Mouse (Mus musculus) CH12.LX (cell line): Measurements from ENCODE around the gene Pcsk6. TPM values are rescaled to one million over a fixed set of nuclear protein-coding genes. Genes with fewer than 3 reads are reported as not detected.

ENCODE experiments used
- DNase-seq: peaks from one replicate; pipeline ENCODE4 v3.0.0-alpha.2; 2013; ENCODE audit errors: extremely low read depth
- H3K27ac ChIP-seq: 2 replicates; pipeline ENCODE4 v1.5.1; 2012; ENCODE audit warnings: low read depth, mild to moderate bottlenecking, control low read depth, moderate library complexity; ENCODE audit not compliant: insufficient read depth
- H3K27me3 ChIP-seq: replicated peaks from 2 replicates; pipeline ENCODE3; 2012; ENCODE audit warnings: inconsistent platforms
- H3K36me3 ChIP-seq, 2 experiments: replicated peaks in 1 of 2; 2 replicates each; pipeline versions ENCODE3 to v1.6.1; 2012; ENCODE audit warnings: inconsistent platforms in 1 of 2, low read length in 1 of 2, mild to moderate bottlenecking in 1 of 2, mixed read lengths in 1 of 2, moderate library complexity in 1 of 2; ENCODE audit not compliant: control insufficient read depth in 1 of 2, insufficient read depth in 1 of 2
- H3K4me1 ChIP-seq, 2 experiments: 2 replicates each; pipeline ENCODE4 v1.6.1; 2012; ENCODE audit warnings: inconsistent platforms in 1 of 2, moderate library complexity in 1 of 2; ENCODE audit not compliant: insufficient read depth in 2 of 2, control insufficient read depth in 1 of 2
- H3K4me2 ChIP-seq: 2 replicates; pipeline ENCODE4 v1.6.1; 2012; ENCODE audit warnings: low read depth, mild to moderate bottlenecking, control low read depth; ENCODE audit not compliant: poor library complexity, insufficient read depth, severe bottlenecking
- H3K4me3 ChIP-seq, 3 experiments: fragments of 150-350 bp in 1 of 3; sonication (generic) in 1 of 3; replicated peaks in 1 of 3; 2 replicates each; pipeline versions ENCODE3 to v1.5.1; 2011 to 2012; ENCODE audit warnings: low read depth in 2 of 3, low read length in 2 of 3, mild to moderate bottlenecking in 2 of 3, moderate library complexity in 2 of 3, control low read depth in 1 of 3, improper control_type of control experiment in 1 of 3, inconsistent platforms in 1 of 3, mixed read lengths in 1 of 3; ENCODE audit not compliant: poor library complexity in 1 of 3
- H3K79me2 ChIP-seq: replicated peaks from 2 replicates; pipeline ENCODE4 v1.6.1; 2012; ENCODE audit warnings: mild to moderate bottlenecking, moderate library complexity; ENCODE audit not compliant: control insufficient read depth, poor library complexity, insufficient read depth, severe bottlenecking; ENCODE audit errors: extremely low read depth
- H3K9ac ChIP-seq: 2 replicates; pipeline ENCODE4 v1.6.1; 2012; ENCODE audit warnings: low read depth, mild to moderate bottlenecking, control low read depth, moderate library complexity; ENCODE audit not compliant: insufficient read depth
- H3K9me3 ChIP-seq: replicated peaks from 2 replicates; pipeline ENCODE3; 2012; ENCODE audit warnings: low read length, inconsistent platforms, mixed read lengths
- CHD1 ChIP-seq: IDR thresholded peaks from 2 replicates; pipeline ENCODE4 v1.6.1; 2012; ENCODE audit warnings: low read depth, low read length, improper control_type of control experiment, inconsistent platforms
- CHD2 ChIP-seq: IDR thresholded peaks from 2 replicates; pipeline ENCODE4 v1.6.1; 2011; ENCODE audit warnings: low read length, improper control_type of control experiment
- CTCF ChIP-seq, 2 experiments: IDR thresholded peaks in 1 of 2; conservative IDR thresholded peaks in 1 of 2; 2 replicates each; pipeline ENCODE4 v1.5.1; 2011 to 2012; ENCODE audit warnings: low read depth in 2 of 2, low read length in 2 of 2, improper control_type of control experiment in 1 of 2, inconsistent platforms in 1 of 2, mild to moderate bottlenecking in 1 of 2, moderate library complexity in 1 of 2
- E2F4 ChIP-seq: IDR thresholded peaks from 2 replicates; pipeline ENCODE4 v1.6.1; 2011; ENCODE audit warnings: low read depth, low read length, improper control_type of control experiment; ENCODE audit not compliant: insufficient replicate concordance
- ELF1 ChIP-seq: IDR thresholded peaks from 2 replicates; pipeline ENCODE4 v1.6.1; 2014; ENCODE audit warnings: low read depth, mild to moderate bottlenecking, inconsistent platforms, low read length, improper control_type of control experiment
- IRF4 ChIP-seq: IDR thresholded peaks from 2 replicates; pipeline ENCODE4 v1.6.1; 2014; ENCODE audit warnings: low read depth, mild to moderate bottlenecking, inconsistent platforms, low read length, improper control_type of control experiment
- JUN ChIP-seq: IDR thresholded peaks from 2 replicates; pipeline ENCODE4 v1.6.1; 2011; ENCODE audit warnings: low read depth, mild to moderate bottlenecking, low read length, improper control_type of control experiment, moderate library complexity; ENCODE audit not compliant: insufficient read depth
- MAFK ChIP-seq: IDR thresholded peaks from 2 replicates; pipeline ENCODE4 v1.6.1; 2011; ENCODE audit warnings: low read length, improper control_type of control experiment; ENCODE audit not compliant: insufficient replicate concordance
- MAX ChIP-seq: IDR thresholded peaks from 2 replicates; pipeline ENCODE4 v1.6.1; 2011; ENCODE audit warnings: low read length, improper control_type of control experiment
- MAZ ChIP-seq: IDR thresholded peaks from 2 replicates; pipeline ENCODE4 v1.6.1; 2012; ENCODE audit warnings: low read depth, mild to moderate bottlenecking, inconsistent platforms, low read length, improper control_type of control experiment, moderate library complexity
- MXI1 ChIP-seq: IDR thresholded peaks from 2 replicates; pipeline ENCODE4 v1.6.1; 2011; ENCODE audit warnings: mild to moderate bottlenecking, low read depth, low read length, improper control_type of control experiment
- MYC ChIP-seq: IDR thresholded peaks from 2 replicates; pipeline ENCODE4 v1.6.1; 2011; ENCODE audit warnings: low read depth, mild to moderate bottlenecking, improper control_type of control experiment, low read length
- RCOR1 ChIP-seq: conservative IDR thresholded peaks from 2 replicates; pipeline ENCODE4 v1.6.1; 2012; ENCODE audit warnings: low read depth, mild to moderate bottlenecking, inconsistent platforms, low read length, improper control_type of control experiment
- SIN3A ChIP-seq: IDR thresholded peaks from 2 replicates; pipeline ENCODE4 v1.6.1; 2012; ENCODE audit warnings: low read length, improper control_type of control experiment, inconsistent platforms
- USF2 ChIP-seq: conservative IDR thresholded peaks from 2 replicates; pipeline ENCODE4 v1.6.1; 2011; ENCODE audit warnings: low read depth, low read length, improper control_type of control experiment
- ZC3H11A ChIP-seq: IDR thresholded peaks from 2 replicates; pipeline ENCODE4 v1.6.1; 2012; ENCODE audit warnings: low read depth, mild to moderate bottlenecking, inconsistent platforms, low read length, improper control_type of control experiment
- ZMIZ1 ChIP-seq: IDR thresholded peaks from 2 replicates; pipeline ENCODE4 v1.6.1; 2012; ENCODE audit warnings: low read depth, mild to moderate bottlenecking, inconsistent platforms, low read length, improper control_type of control experiment
- dilution Hi-C: fragments of 300-500 bp; cut with MboI; formaldehyde crosslinking; loops from 2 replicates; pipeline ENCODE4 v1.14.3; 2020; ENCODE audit warnings: low sequenced_read_pairs; ENCODE audit not compliant: extremely low pct_unique_long_range_greater_than_20kb, extremely low pct_ligation_motif_present
- in situ Hi-C: fragments of 300-500 bp; cut with MboI; formaldehyde crosslinking; loops from 3 replicates; pipeline ENCODE4 v1.14.3; 2019; ENCODE audit warnings: low sequenced_read_pairs, low pct_ligation_motif_present, low pct_unique_long_range_greater_than_20kb, mixed read lengths
- polyA plus RNA-seq: library from polyadenylated mRNA; unstranded; fragments of >175 nt; gene quantifications from 2 replicates; pipeline ENCODE4 v1.2.1, GENCODE M21; 2012; ENCODE audit warnings: low read depth; ENCODE audit not compliant: insufficient read length
- total RNA-seq, 2 experiments: library from RNA; depleted of rRNA; stranded (reverse); fragments of 300-350 nt in 1 of 2; fragments of >200 nt in 1 of 2; gene quantifications; 2 replicates each; pipeline ENCODE4 v1.2.3; 2012 to 2014

The Pcsk6 gene
- total and polyA plus RNA-seq, 3 experiments, result not detected

DNA sequence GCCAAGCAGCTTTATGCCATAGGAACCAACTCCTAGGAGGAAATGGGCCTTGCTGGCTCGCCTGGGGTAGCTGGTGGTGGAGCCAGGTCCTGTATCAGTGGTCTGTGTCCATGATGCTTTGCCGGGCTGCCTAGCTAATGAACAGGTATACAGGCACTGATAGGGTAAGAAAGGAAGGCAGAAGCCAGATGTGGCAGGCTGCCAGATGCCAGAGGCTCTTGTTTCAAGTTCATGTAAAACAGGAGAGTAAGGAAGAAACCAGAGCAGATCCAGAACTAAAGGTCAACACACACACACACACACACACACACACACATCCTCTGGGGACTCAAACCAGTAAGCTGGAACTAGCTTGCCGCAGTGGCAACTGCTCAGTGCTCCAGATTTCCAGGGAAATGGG, 176.7 kb downstream of the Pcsk6 start:
- Histone ChIP-seq H3K9ac (no peak overlapping the region), H3K36me3 (no peaks in the 10 kb centered on the region)
- TF ChIP-seq ZC3H11A (no peak), MAZ (no peak), CHD2 (no peak), ELF1 (no peak), CTCF (conservative IDR thresholded peaks at IDR 0.05 in 1 of 2, IDR thresholded peaks at IDR 0.05 in 1 of 2; ENCODE audit: low read depth in 2 of 2, low read length in 2 of 2) (no peak), SIN3A (no peak), ZMIZ1 (no peak), CHD1 (no peak), E2F4 (no peak), MAFK (no peak), USF2 (no peak), IRF4 (no peak), MYC (no peak), JUN (no peak), MXI1 (no peak), MAX (no peak), RCOR1 (no peak)
- TF ChIP-seq, all 38 proteins: peak for 0
- Histone ChIP-seq H3K4me1 (no peaks in the 10 kb centered on the region), H3K9me3 (peaks cover 19% of the 10 kb centered on the region), H3K79me2 (no peaks in the 10 kb centered on the region), H3K27me3 (peaks cover 82% of the 10 kb centered on the region), H3K4me3 (no peak overlapping the region), H3K27ac (no peak overlapping the region), H3K4me2 (no peak overlapping the region)
- in situ Hi-C loops, result no loop called here
- DNase-seq, result no peak
- dilution Hi-C loops, result no loop called here

DNA sequence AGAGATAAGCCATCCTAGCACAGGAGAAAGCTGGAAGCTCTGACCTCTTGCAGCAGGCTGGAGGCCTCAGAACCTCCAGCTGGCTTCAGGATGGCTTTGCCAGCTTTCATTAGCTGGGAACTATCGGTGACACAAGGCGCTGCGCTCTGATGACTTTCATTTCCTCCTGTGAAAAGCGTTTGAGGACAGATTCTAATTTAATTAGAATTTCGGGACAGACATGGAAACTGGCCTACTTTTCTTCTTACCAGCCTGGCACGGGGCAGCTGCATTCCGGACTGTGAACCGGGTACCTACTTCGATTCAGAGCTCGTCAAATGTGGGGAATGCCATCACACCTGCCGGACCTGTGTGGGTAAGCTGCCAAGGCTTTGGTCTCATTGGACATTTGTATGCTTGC, 177.2 kb downstream of the Pcsk6 start:
- TF ChIP-seq USF2 (no peak), IRF4 (no peak), MXI1 (no peak)
- Histone ChIP-seq H3K27me3 (peaks cover 84% of the 10 kb centered on the region), H3K27ac (no peak overlapping the region), H3K79me2 (no peaks in the 10 kb centered on the region), H3K4me2 (no peak overlapping the region), H3K9ac (no peak overlapping the region), H3K36me3 (no peaks in the 10 kb centered on the region), H3K9me3 (peaks cover 19% of the 10 kb centered on the region), H3K4me3 (no peak overlapping the region), H3K4me1 (no peaks in the 10 kb centered on the region)
- DNase-seq, result no peak
- dilution Hi-C loops, result no loop called here
- in situ Hi-C loops, result no loop called here
